In the genomic region with DNA sequence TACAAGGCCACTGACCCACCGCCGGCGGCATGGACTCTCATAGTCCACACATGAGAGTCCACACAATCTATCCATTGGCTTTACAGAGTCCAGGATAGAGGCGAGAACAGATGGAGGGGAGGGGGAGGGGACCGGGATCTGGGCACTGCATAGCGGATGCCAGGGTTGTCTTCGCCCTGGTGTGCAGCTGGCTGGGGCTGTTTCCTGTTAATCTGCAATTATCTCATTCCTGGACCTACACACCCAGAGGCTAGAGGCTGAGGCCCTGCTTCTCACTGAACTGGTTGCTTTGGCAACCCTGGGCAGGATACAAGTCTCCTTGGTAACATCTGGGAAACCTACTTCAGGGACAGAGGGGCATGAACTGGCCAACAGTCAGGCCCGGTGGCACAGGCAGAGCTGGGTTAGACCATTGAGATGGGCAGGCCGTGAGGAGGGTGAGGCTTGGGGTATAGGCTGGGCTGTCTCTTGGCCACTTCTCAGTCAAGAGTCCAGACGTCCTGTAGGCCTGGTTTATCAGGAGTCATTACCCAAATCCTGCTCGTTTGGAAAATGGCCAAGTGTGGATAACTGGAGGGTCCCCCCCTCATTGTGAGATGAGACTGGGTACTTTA, we compare ENCODE assay signal across 10 mouse cellular contexts. TPM values are rescaled to one million over a fixed set of nuclear protein-coding genes. Genes with fewer than 3 reads are reported as not detected.
DNase-seq lines count a peak whose midpoint lies in the region; ATAC-seq and TF ChIP-seq lines count a peak whose summit lies in the region.
"Had no signal": no experiment of that assay in that cellular context is flagged by ENCODE, and none has a peak within 500 bp of the region (broad histone marks: within the 10 kb centered on the region; RNA-seq: fewer than 3 reads in every experiment).

No protein-coding gene starts in this region.

- H3K4me1 ChIP-seq in heart, embryonic 14.5 days (ENCODE audit: control insufficient read depth in 2 of 2, insufficient read depth in 2 of 2, low read length in 2 of 2), result peaks cover 0 to 6% of the 10 kb centered on the region in 2 experiments; a peak in 2 of 4 replicates
- H3K4me1 ChIP-seq in embryonic facial prominence, embryonic 15.5 days, result peaks cover 10% of the 10 kb centered on the region
- H3K4me1 ChIP-seq in midbrain, embryonic 12.5 days, result peaks cover 10% of the 10 kb centered on the region; the same call in 1 of the 2 replicates

- TF ChIP-seq CTCF in brain, embryonic 14.5 days (IDR thresholded peaks at IDR 0.05; ENCODE audit: borderline replicate concordance, extremely low read depth, insufficient read depth, insufficient read length), result no peak

- H3K27me3 ChIP-seq in heart, embryonic 14.5 days (ENCODE audit: control insufficient read depth, insufficient read depth, low read length), result no peaks in the 10 kb centered on the region
- H3K27me3 ChIP-seq in embryonic facial prominence, embryonic 15.5 days, result no peaks in the 10 kb centered on the region
- no peaks in the 10 kb centered on the region for H3K27me3 ChIP-seq in midbrain, embryonic 12.5 days

- H3K9me3 ChIP-seq in heart, embryonic 14.5 days (ENCODE audit: control insufficient read depth, low read length), result no peaks in the 10 kb centered on the region
- H3K9me3 ChIP-seq in embryonic facial prominence, embryonic 15.5 days (replicated peaks), result no peaks in the 10 kb centered on the region
- H3K9me3 ChIP-seq in midbrain, embryonic 12.5 days, result no peaks in the 10 kb centered on the region

- H3K4me2 ChIP-seq in heart, embryonic 14.5 days (ENCODE audit: low read length), result no peak overlapping the region
- no peak overlapping the region for H3K4me2 ChIP-seq in embryonic facial prominence, embryonic 15.5 days (replicated peaks)
- H3K4me2 ChIP-seq in midbrain, embryonic 12.5 days (replicated peaks), result no peak overlapping the region

- H3K27ac ChIP-seq in heart, embryonic 14.5 days (replicated peaks in 1 of 2; ENCODE audit: control insufficient read depth in 1 of 2, insufficient read depth in 1 of 2, low read depth in 2 of 2, low read length in 2 of 2), result no peak overlapping the region
- no peak overlapping the region for H3K27ac ChIP-seq in embryonic facial prominence, embryonic 15.5 days (replicated peaks)
- 0 out of 2 replicates have a peak overlapping the region, but pooled peaks have one; percentile 20 for H3K27ac ChIP-seq in midbrain, embryonic 12.5 days (replicated peaks)

- no peaks in the 10 kb centered on the region for H3K36me3 ChIP-seq in heart, embryonic 14.5 days (ENCODE audit: control insufficient read depth, insufficient read depth, low read length)
- H3K36me3 ChIP-seq in embryonic facial prominence, embryonic 15.5 days, result no peaks in the 10 kb centered on the region
- H3K36me3 ChIP-seq in midbrain, embryonic 12.5 days, result no peaks in the 10 kb centered on the region

- no peak for TF ChIP-seq POLR2A in brain, embryonic 14.5 days (IDR thresholded peaks at IDR 0.05; ENCODE audit: borderline replicate concordance, extremely low read depth, insufficient read depth, insufficient read length, poor library complexity, severe bottlenecking)

- WGBS in heart, embryonic 14.5 days, result 65% methylated on average over 11 of the region's 11 CpGs
- WGBS in embryonic facial prominence, embryonic 15.5 days, result 48% methylated on average over 11 of the region's 11 CpGs
- 71% methylated on average over 11 of the region's 11 CpGs for WGBS in midbrain, embryonic 12.5 days

- H3K4me3 ChIP-seq in heart, embryonic 14.5 days (ENCODE audit: control insufficient read depth in 1 of 2, insufficient read depth in 1 of 2, low read depth in 1 of 2, low read length in 2 of 2), result no peak overlapping the region
- no peak overlapping the region for H3K4me3 ChIP-seq in embryonic facial prominence, embryonic 15.5 days (replicated peaks)
- H3K4me3 ChIP-seq in midbrain, embryonic 12.5 days, result no peak overlapping the region

- no peak overlapping the region for H3K9ac ChIP-seq in heart, embryonic 14.5 days (ENCODE audit: low read length)
- no peak overlapping the region for H3K9ac ChIP-seq in embryonic facial prominence, embryonic 15.5 days
- no peak overlapping the region for H3K9ac ChIP-seq in midbrain, embryonic 12.5 days (replicated peaks)

- peak; percentile 64 for ATAC-seq in heart, embryonic 14.5 days (ENCODE audit: insufficient number of reproducible peaks, insufficient read depth, low FRiP score, low read depth)
- peak; percentile 48; the same call in 1 of the 2 replicates for ATAC-seq in embryonic facial prominence, embryonic 15.5 days (ENCODE audit: insufficient number of reproducible peaks, low FRiP score, low TSS enrichment, low read depth)
- ATAC-seq in midbrain, embryonic 12.5 days (ENCODE audit: low FRiP score, low read depth), result peak; percentile 62; the same call in 1 of the 2 replicates

- no peak for DNase-seq in heart, adult 8-10 months (ENCODE audit: low spot score)
- DNase-seq in brain, embryonic 14.5 days (ENCODE audit: low read depth), result peak; percentile 78
- no peak for DNase-seq in natural killer cell, adult 2 months (ENCODE audit: low spot score in 2 of 2)
- DNase-seq in embryo, embryonic 10 days (ENCODE audit: low spot score), result no peak
- DNase-seq in right cerebral cortex, postnatal 36 days (ENCODE audit: low spot score in 2 of 2), result no peak
- DNase-seq: thymus, postnatal 25 days had no signal

RNA-seq across cellular contexts. Expression of a gene that starts 10.0 kb away (rescaled TPM):
- 1.3 and 1.4 TPM in 2 replicates for polyA plus RNA-seq in heart, embryonic 14.5 days (2014; fragmentation: Nextera tagmentation; extraction: Ambion mirVana)
- total RNA-seq in heart, adult 8-10 months (2022), result 1 to 10 TPM; 1.3 to 3.0 (median 2.0) TPM
- 13.6 and 22.2 TPM in 2 replicates for polyA plus RNA-seq in brain, embryonic 14.5 days (2012; rRNA removed)
- 8.0 and 9.0 TPM in 2 replicates for polyA plus RNA-seq in embryonic facial prominence, embryonic 15.5 days (2015; fragmentation: Nextera tagmentation; extraction: Ambion mirVana)
- polyA plus RNA-seq in midbrain, embryonic 12.5 days (2016; fragmentation: Nextera tagmentation; extraction: Ambion mirVana), result 4.8 and 5.2 TPM in 2 replicates

RNA-seq across cellular contexts. Expression of a gene that starts 31.1 kb away (rescaled TPM):
- polyA plus RNA-seq in heart, embryonic 14.5 days (2014; fragmentation: Nextera tagmentation; extraction: Ambion mirVana), result not detected in 2 replicates
- total RNA-seq in heart, adult 8-10 months (2022), result not detected
- polyA plus RNA-seq in brain, embryonic 14.5 days (2012; rRNA removed), result 0.18 TPM in 1 of 2 replicates, not detected in the other
- polyA plus RNA-seq in embryonic facial prominence, embryonic 15.5 days (2015; fragmentation: Nextera tagmentation; extraction: Ambion mirVana), result not detected in 2 replicates
- not detected in 2 replicates for polyA plus RNA-seq in midbrain, embryonic 12.5 days (2016; fragmentation: Nextera tagmentation; extraction: Ambion mirVana)
- total RNA-seq: liver, adult 2 months had no signal
- polyA plus RNA-seq: liver, adult 2 months had no signal

RNA-seq across cellular contexts. Expression of a gene that starts 44.6 kb away (rescaled TPM):
- not detected in 2 replicates for polyA plus RNA-seq in heart, embryonic 14.5 days (2014; fragmentation: Nextera tagmentation; extraction: Ambion mirVana)
- total RNA-seq in heart, adult 8-10 months (2022), result not detected
- not detected in 2 replicates for polyA plus RNA-seq in brain, embryonic 14.5 days (2012; rRNA removed)
- not detected in 2 replicates for polyA plus RNA-seq in embryonic facial prominence, embryonic 15.5 days (2015; fragmentation: Nextera tagmentation; extraction: Ambion mirVana)
- not detected in 2 replicates for polyA plus RNA-seq in midbrain, embryonic 12.5 days (2016; fragmentation: Nextera tagmentation; extraction: Ambion mirVana)
- total RNA-seq: liver, adult 2 months had no signal
- polyA plus RNA-seq: liver, adult 2 months had no signal

RNA-seq across cellular contexts. Expression of a gene that starts 50.5 kb away (rescaled TPM):
- polyA plus RNA-seq in heart, embryonic 14.5 days (2014; fragmentation: Nextera tagmentation; extraction: Ambion mirVana), result 1.7 and 2.4 TPM in 2 replicates
- total RNA-seq in heart, adult 8-10 months (2022), result 1 to 10 TPM; 2.4 to 4.5 (median 4.1) TPM
- 1.5 TPM in 2 replicates for polyA plus RNA-seq in brain, embryonic 14.5 days (2012; rRNA removed)
- polyA plus RNA-seq in embryonic facial prominence, embryonic 15.5 days (2015; fragmentation: Nextera tagmentation; extraction: Ambion mirVana), result 11.9 and 13.4 TPM in 2 replicates
- polyA plus RNA-seq in midbrain, embryonic 12.5 days (2016; fragmentation: Nextera tagmentation; extraction: Ambion mirVana), result 1.3 and 2.3 TPM in 2 replicates
